Mouse (Mus musculus): ENCODE measurements at regions not wholly inside any gene's neighbourhood (a gene's known extent, or its start where the extent isn't known, plus 50 kb on each side); places are given as distances from the start of the nearest gene placed in this dataset.

DNA sequence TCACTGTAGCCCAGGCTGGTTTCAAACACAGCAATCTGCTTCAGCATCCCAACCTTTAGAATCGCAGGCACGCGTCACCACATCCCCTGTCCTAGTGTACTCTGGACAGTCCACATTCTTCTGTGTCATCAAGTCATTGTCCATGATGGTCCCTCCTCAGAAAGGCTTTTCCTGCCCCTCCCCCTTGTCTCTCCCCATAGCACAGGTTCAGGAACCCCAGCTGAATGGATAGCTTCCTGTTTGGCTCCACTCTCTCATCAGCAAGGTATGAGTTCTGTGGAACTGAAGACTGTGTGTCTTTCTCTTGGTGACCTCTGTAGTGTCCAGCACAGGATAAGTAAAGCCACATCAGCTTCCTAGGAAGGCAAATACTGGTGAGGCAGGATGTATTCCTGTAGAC is 67.6 kb upstream of the Foxe1 start:
- in situ Hi-C loops (cut with MboI; ENCODE audit: low sequenced_read_pairs in 2 of 2, unreplicated experiment in 2 of 2), result no loop called here
- no peak for DNase-seq (ENCODE audit: low read depth, low spot score)
- Histone ChIP-seq H3K4me1 (ENCODE audit: control insufficient read depth in 2 of 2, insufficient read depth in 2 of 2, low read length in 2 of 2, poor library complexity in 1 of 2) (no peaks in the 10 kb centered on the region), H3K9me3 (ENCODE audit: control insufficient read depth, insufficient read depth, low read depth, low read length) (no peaks in the 10 kb centered on the region), H3K9ac (ENCODE audit: insufficient read depth, low read depth, low read length, poor library complexity, severe bottlenecking) (no peak overlapping the region), H3K4me3 (ENCODE audit: insufficient read depth in 1 of 2, low read depth in 1 of 2, low read length in 2 of 2, poor library complexity in 1 of 2, severe bottlenecking in 1 of 2) (no peak overlapping the region), H3K27ac (ENCODE audit: insufficient read depth, low read depth, low read length, poor library complexity, severe bottlenecking) (no peak overlapping the region), H3K36me3 (ENCODE audit: control insufficient read depth, insufficient read depth, low read length, poor library complexity, severe bottlenecking) (no peaks in the 10 kb centered on the region)
- TF ChIP-seq CHD2 (IDR thresholded peaks at IDR 0.05; ENCODE audit: low read depth, low read length) (no peak), MAFK (IDR thresholded peaks at IDR 0.05; ENCODE audit: insufficient read depth, low read depth, low read length) (no peak), HCFC1 (IDR thresholded peaks at IDR 0.05; ENCODE audit: borderline replicate concordance, insufficient read depth, low read length) (no peak), ZC3H11A (IDR thresholded peaks at IDR 0.05; ENCODE audit: borderline replicate concordance, low read depth, low read length) (no peak), ZNF384 (IDR thresholded peaks at IDR 0.05; ENCODE audit: low read depth, low read length) (no peak)

DNA sequence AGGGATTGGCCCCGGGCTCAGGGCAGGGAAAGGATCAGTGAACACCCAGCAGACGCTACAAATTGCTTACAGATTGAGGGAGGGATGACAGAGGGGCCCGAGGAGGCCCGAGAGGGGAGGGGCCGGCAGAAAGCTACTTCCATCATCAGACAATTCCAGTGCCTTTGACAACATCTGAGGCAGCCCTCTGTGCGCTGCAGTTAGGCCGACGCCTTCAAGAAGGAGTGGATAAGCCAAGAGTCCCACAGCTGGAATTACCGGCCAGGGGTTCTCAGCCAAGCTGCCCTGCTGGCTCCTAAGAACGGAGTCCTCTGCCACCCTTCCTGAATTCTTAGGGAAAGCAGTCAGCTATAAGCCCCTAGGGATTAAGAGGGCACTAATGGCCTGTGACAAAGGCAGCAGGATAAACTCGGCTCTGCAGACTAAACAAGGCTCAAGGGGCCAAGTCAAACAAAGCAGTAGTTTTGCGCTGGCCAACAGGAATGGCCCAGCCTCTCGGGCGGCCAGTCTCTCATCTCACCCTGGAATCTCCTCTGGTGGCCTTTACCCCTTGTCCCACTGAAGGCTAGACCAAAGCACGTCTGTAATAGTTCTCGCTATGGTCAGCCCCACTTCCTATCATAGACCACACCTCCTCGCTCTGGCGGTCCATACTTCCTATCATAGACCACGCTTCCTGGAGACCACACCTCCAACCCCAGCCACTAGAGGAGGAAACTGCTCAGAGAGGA is 66.4 kb upstream of the Foxe1 start:
- H3K36me3 ChIP-seq (ENCODE audit: control insufficient read depth, insufficient read depth, low read length, poor library complexity, severe bottlenecking), result no peaks in the 10 kb centered on the region
- H3K27ac ChIP-seq (ENCODE audit: insufficient read depth, low read depth, low read length, poor library complexity, severe bottlenecking), result no peak overlapping the region
- DNase-seq (ENCODE audit: low read depth, low spot score), result no peak
- no peaks in the 10 kb centered on the region for H3K4me1 ChIP-seq (ENCODE audit: control insufficient read depth in 2 of 2, insufficient read depth in 2 of 2, low read length in 2 of 2, poor library complexity in 1 of 2)
- no peak overlapping the region for H3K9ac ChIP-seq (ENCODE audit: insufficient read depth, low read depth, low read length, poor library complexity, severe bottlenecking)
- H3K4me3 ChIP-seq (ENCODE audit: insufficient read depth in 1 of 2, low read depth in 1 of 2, low read length in 2 of 2, poor library complexity in 1 of 2, severe bottlenecking in 1 of 2), result peak overlapping the region in 1 of 2 experiments; percentile 55; a peak in 1 of 4 replicates
- H3K9me3 ChIP-seq (ENCODE audit: control insufficient read depth, insufficient read depth, low read depth, low read length), result no peaks in the 10 kb centered on the region
- in situ Hi-C loops (cut with MboI; ENCODE audit: low sequenced_read_pairs in 2 of 2, unreplicated experiment in 2 of 2), result no loop called here
- TF ChIP-seq ZC3H11A (IDR thresholded peaks at IDR 0.05; ENCODE audit: borderline replicate concordance, low read depth, low read length) (no peak), HCFC1 (IDR thresholded peaks at IDR 0.05; ENCODE audit: borderline replicate concordance, insufficient read depth, low read length) (no peak), ZNF384 (IDR thresholded peaks at IDR 0.05; ENCODE audit: low read depth, low read length) (no peak), MAFK (IDR thresholded peaks at IDR 0.05; ENCODE audit: insufficient read depth, low read depth, low read length) (no peak), CHD2 (IDR thresholded peaks at IDR 0.05; ENCODE audit: low read depth, low read length) (no peak)

DNA sequence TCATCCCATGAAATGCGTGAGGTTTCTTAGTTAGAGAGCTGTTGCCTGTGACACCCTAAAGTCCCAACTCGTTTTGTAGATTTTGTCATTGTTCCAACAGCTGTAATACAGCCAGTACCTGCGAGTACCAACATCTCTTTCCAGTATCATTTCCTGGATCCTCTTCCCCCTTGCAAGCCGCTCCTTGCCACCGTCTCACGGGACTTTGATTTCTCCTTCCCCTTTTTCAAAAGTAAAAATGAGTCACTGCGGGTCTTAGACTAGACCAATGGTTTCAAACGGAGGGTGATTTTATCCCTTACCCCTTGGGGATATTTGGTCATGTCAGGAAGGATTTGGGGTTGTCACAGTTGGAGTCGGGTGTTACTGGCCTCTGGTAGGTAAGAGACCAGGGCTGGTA is 56.5 kb upstream of the Foxe1 start:
- H3K36me3 ChIP-seq (ENCODE audit: control insufficient read depth, insufficient read depth, low read length, poor library complexity, severe bottlenecking), result no peaks in the 10 kb centered on the region
- no peak overlapping the region for H3K27ac ChIP-seq (ENCODE audit: insufficient read depth, low read depth, low read length, poor library complexity, severe bottlenecking)
- in situ Hi-C loops (cut with MboI; ENCODE audit: low sequenced_read_pairs in 2 of 2, unreplicated experiment in 2 of 2), result no loop called here
- DNase-seq (ENCODE audit: low read depth, low spot score), result no peak
- TF ChIP-seq MAFK (IDR thresholded peaks at IDR 0.05; ENCODE audit: insufficient read depth, low read depth, low read length) (no peak), CHD2 (IDR thresholded peaks at IDR 0.05; ENCODE audit: low read depth, low read length) (no peak), HCFC1 (IDR thresholded peaks at IDR 0.05; ENCODE audit: borderline replicate concordance, insufficient read depth, low read length) (no peak), ZC3H11A (IDR thresholded peaks at IDR 0.05; ENCODE audit: borderline replicate concordance, low read depth, low read length) (no peak), ZNF384 (IDR thresholded peaks at IDR 0.05; ENCODE audit: low read depth, low read length) (no peak)
- H3K4me1 ChIP-seq (ENCODE audit: control insufficient read depth in 2 of 2, insufficient read depth in 2 of 2, low read length in 2 of 2, poor library complexity in 1 of 2), result peaks cover 0 to 1% of the 10 kb centered on the region in 2 experiments; a peak in 1 of 4 replicates
- no peak overlapping the region for H3K4me3 ChIP-seq (ENCODE audit: insufficient read depth in 1 of 2, low read depth in 1 of 2, low read length in 2 of 2, poor library complexity in 1 of 2, severe bottlenecking in 1 of 2)
- no peaks in the 10 kb centered on the region for H3K9me3 ChIP-seq (ENCODE audit: control insufficient read depth, insufficient read depth, low read depth, low read length)
- no peak overlapping the region for H3K9ac ChIP-seq (ENCODE audit: insufficient read depth, low read depth, low read length, poor library complexity, severe bottlenecking)

DNA sequence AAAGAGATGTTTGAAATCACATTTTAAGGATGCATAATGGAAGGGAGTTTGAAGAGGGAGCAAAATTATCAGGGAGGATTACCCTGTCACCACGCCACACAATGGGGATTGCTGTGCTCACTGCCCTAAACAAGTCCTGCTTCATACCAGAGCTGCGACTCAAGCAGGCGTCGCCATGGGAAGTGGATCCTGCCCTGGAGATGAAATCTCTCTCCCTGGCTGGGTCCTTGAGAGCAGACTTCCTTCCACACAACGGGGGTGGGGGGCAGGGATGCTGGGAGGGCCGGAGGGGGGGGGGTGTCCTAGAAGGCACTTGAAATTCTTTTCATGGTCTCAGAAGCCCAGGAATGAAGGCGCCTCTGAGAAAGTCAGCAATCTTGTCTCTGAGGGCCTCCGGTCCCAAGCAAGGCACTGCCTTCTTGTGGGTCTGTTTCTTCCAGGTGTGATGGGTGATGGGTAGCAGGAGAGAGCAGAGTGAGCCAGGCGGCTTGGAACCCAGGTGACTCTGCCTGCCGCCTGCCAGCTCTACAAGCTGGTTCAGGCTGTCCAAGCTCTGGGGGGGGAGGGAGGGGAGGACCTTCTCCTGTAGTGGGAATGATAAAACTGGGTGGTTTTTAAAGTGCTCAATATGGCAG is 51.7 kb upstream of the Foxe1 start:
- no peak for DNase-seq (ENCODE audit: low read depth, low spot score)
- no peak overlapping the region for H3K9ac ChIP-seq (ENCODE audit: insufficient read depth, low read depth, low read length, poor library complexity, severe bottlenecking)
- H3K36me3 ChIP-seq (ENCODE audit: control insufficient read depth, insufficient read depth, low read length, poor library complexity, severe bottlenecking), result no peaks in the 10 kb centered on the region
- in situ Hi-C loops (cut with MboI; ENCODE audit: low sequenced_read_pairs in 2 of 2, unreplicated experiment in 2 of 2), result no loop called here
- no peak overlapping the region for H3K4me3 ChIP-seq (ENCODE audit: insufficient read depth in 1 of 2, low read depth in 1 of 2, low read length in 2 of 2, poor library complexity in 1 of 2, severe bottlenecking in 1 of 2)
- TF ChIP-seq CHD2 (IDR thresholded peaks at IDR 0.05; ENCODE audit: low read depth, low read length) (no peak), MAFK (IDR thresholded peaks at IDR 0.05; ENCODE audit: insufficient read depth, low read depth, low read length) (no peak), ZNF384 (IDR thresholded peaks at IDR 0.05; ENCODE audit: low read depth, low read length) (no peak), ZC3H11A (IDR thresholded peaks at IDR 0.05; ENCODE audit: borderline replicate concordance, low read depth, low read length) (no peak), HCFC1 (IDR thresholded peaks at IDR 0.05; ENCODE audit: borderline replicate concordance, insufficient read depth, low read length) (no peak)
- H3K4me1 ChIP-seq (ENCODE audit: control insufficient read depth in 2 of 2, insufficient read depth in 2 of 2, low read length in 2 of 2, poor library complexity in 1 of 2), result peaks cover 0 to 1% of the 10 kb centered on the region in 2 experiments; a peak in 1 of 4 replicates
- H3K9me3 ChIP-seq (ENCODE audit: control insufficient read depth, insufficient read depth, low read depth, low read length), result no peaks in the 10 kb centered on the region
- no peak overlapping the region for H3K27ac ChIP-seq (ENCODE audit: insufficient read depth, low read depth, low read length, poor library complexity, severe bottlenecking)
